Mouse (Mus musculus) thymus, adult 2 months (tissue): Measurements from ENCODE around the gene Sel1l2.

ENCODE experiments used
- CTCF ChIP-seq: fragments of 200-500 bp; IDR thresholded peaks from 2 replicates; pipeline ENCODE4 v1.5.1; 2012; ENCODE audit warnings: mild to moderate bottlenecking, control low read depth, low read length, moderate library complexity, borderline replicate concordance; ENCODE audit not compliant: control insufficient read depth, poor library complexity, insufficient read depth; ENCODE audit errors: extremely low read depth
- POLR2A ChIP-seq: fragments of 200-500 bp; IDR thresholded peaks from 2 replicates; pipeline ENCODE4 v1.6.1; 2012; ENCODE audit warnings: mild to moderate bottlenecking, low read length, control low read depth, moderate library complexity; ENCODE audit not compliant: control insufficient read depth, poor library complexity, insufficient read depth; ENCODE audit errors: extremely low read depth

- TF ChIP-seq CTCF (no peak), POLR2A (no peak)
Measured at GRCm38 (mm10) chr2:140242398-140242797, 147.1 kb downstream of the Sel1l2 start.
